Mouse (Mus musculus): ENCODE measurements around the gene Tbx20. TPM values are rescaled to one million over a fixed set of nuclear protein-coding genes. Genes with fewer than 3 reads are reported as not detected.

The Tbx20 gene
- polyA plus RNA-seq, 1 experiment from 2014 or later, result not detected

GRCm38 (mm10) chr9:24771713-24772112 lies 2.4 kb downstream of the Tbx20 start:
- TF ChIP-seq CTCF (IDR thresholded peaks at IDR 0.05; ENCODE audit: low read depth) (no peak), EP300 (optimal IDR thresholded peaks at IDR 0.05) (no peak)
- Histone ChIP-seq H3K4me2 (replicated peaks; ENCODE audit: low read depth) (no peak overlapping the region), H3K4me1 (replicated peaks; ENCODE audit: control insufficient read depth, insufficient read depth) (no peaks in the 10 kb centered on the region), H3K27me3 (ENCODE audit: control insufficient read depth, insufficient read depth, low read length) (peaks cover 36% of the 10 kb centered on the region), H3K9me3 (ENCODE audit: control insufficient read depth, low read length) (no peaks in the 10 kb centered on the region), H3K36me3 (ENCODE audit: control insufficient read depth, insufficient read depth, low read length) (no peaks in the 10 kb centered on the region), H3K9ac (ENCODE audit: low read length) (no peak overlapping the region), H3K4me3 (ENCODE audit: low read depth, low read length) (no peak overlapping the region), H3K27ac (replicated peaks) (no peak overlapping the region)
- no peak for ATAC-seq (ENCODE audit: low FRiP score, low TSS enrichment)
- 22% methylated on average over 4 of the region's 4 CpGs for WGBS
- DNase-seq (ENCODE audit: low spot score), result no peak

GRCm38 (mm10) chr9:24770941-24771405 lies 3.1 kb downstream of the Tbx20 start:
- DNase-seq (ENCODE audit: low spot score) (no peak), ATAC-seq (ENCODE audit: low FRiP score, low TSS enrichment) (no peak)
- Histone ChIP-seq H3K36me3 (ENCODE audit: control insufficient read depth, insufficient read depth, low read length) (no peaks in the 10 kb centered on the region), H3K27me3 (ENCODE audit: control insufficient read depth, insufficient read depth, low read length) (peaks cover 36% of the 10 kb centered on the region), H3K27ac (replicated peaks) (no peak overlapping the region), H3K4me1 (replicated peaks; ENCODE audit: control insufficient read depth, insufficient read depth) (no peaks in the 10 kb centered on the region), H3K4me3 (ENCODE audit: low read depth, low read length) (no peak overlapping the region), H3K9ac (ENCODE audit: low read length) (no peak overlapping the region), H3K9me3 (ENCODE audit: control insufficient read depth, low read length) (no peaks in the 10 kb centered on the region), H3K4me2 (replicated peaks; ENCODE audit: low read depth) (no peak overlapping the region)
- WGBS, result 4% methylated on average over 8 of the region's 8 CpGs
- TF ChIP-seq CTCF (IDR thresholded peaks at IDR 0.05; ENCODE audit: low read depth) (no peak), EP300 (optimal IDR thresholded peaks at IDR 0.05) (no peak)

- no peak overlapping the region for H3K9ac ChIP-seq (ENCODE audit: low read length)
- no peaks in the 10 kb centered on the region for H3K4me1 ChIP-seq (replicated peaks; ENCODE audit: control insufficient read depth, insufficient read depth)
- ATAC-seq (ENCODE audit: low FRiP score, low TSS enrichment) (0 out of 2 replicates have a peak, but pooled peaks have one; percentile 38), DNase-seq (ENCODE audit: low spot score) (no peak)
- H3K9me3 ChIP-seq (ENCODE audit: control insufficient read depth, low read length), result no peaks in the 10 kb centered on the region
- no peaks in the 10 kb centered on the region for H3K36me3 ChIP-seq (ENCODE audit: control insufficient read depth, insufficient read depth, low read length)
- H3K27ac ChIP-seq (replicated peaks), result no peak overlapping the region
- H3K27me3 ChIP-seq (ENCODE audit: control insufficient read depth, insufficient read depth, low read length), result peaks cover 36% of the 10 kb centered on the region
- 1% methylated on average over 41 of the region's 41 CpGs for WGBS
- peak overlapping the region; percentile 25 for H3K4me3 ChIP-seq (ENCODE audit: low read depth, low read length)
- TF ChIP-seq EP300 (optimal IDR thresholded peaks at IDR 0.05) (no peak), CTCF (IDR thresholded peaks at IDR 0.05; ENCODE audit: low read depth) (no peak)
- peak overlapping the region; percentile 47 for H3K4me2 ChIP-seq (replicated peaks; ENCODE audit: low read depth)
These were observed 3.8 kb downstream of the Tbx20 start for GRCm38 (mm10) chr9:24770149-24770940.

- DNase-seq (ENCODE audit: low spot score) (no peak), ATAC-seq (ENCODE audit: low FRiP score, low TSS enrichment) (no peak)
- Histone ChIP-seq H3K9ac (ENCODE audit: low read length) (no peak overlapping the region), H3K4me1 (replicated peaks; ENCODE audit: control insufficient read depth, insufficient read depth) (no peaks in the 10 kb centered on the region), H3K27ac (replicated peaks) (no peak overlapping the region), H3K27me3 (ENCODE audit: control insufficient read depth, insufficient read depth, low read length) (peaks cover 31% of the 10 kb centered on the region), H3K4me2 (replicated peaks; ENCODE audit: low read depth) (no peak overlapping the region), H3K36me3 (ENCODE audit: control insufficient read depth, insufficient read depth, low read length) (no peaks in the 10 kb centered on the region), H3K4me3 (ENCODE audit: low read depth, low read length) (no peak overlapping the region; the same call in 1 of the 2 replicates), H3K9me3 (ENCODE audit: control insufficient read depth, low read length) (no peaks in the 10 kb centered on the region)
- whole genome bisulfite sequencing, result 14% methylated on average over 9 of the region's 9 CpGs
- no peak for TF ChIP-seq CTCF (IDR thresholded peaks at IDR 0.05; ENCODE audit: low read depth)
- TF ChIP-seq EP300 (optimal IDR thresholded peaks at IDR 0.05), result no peak
These were observed 4.5 kb downstream of the Tbx20 start for GRCm38 (mm10) chr9:24769611-24770010.

GRCm38 (mm10) chr9:24767056-24767455 lies 7.0 kb downstream of the Tbx20 start:
- ATAC-seq (ENCODE audit: low FRiP score, low TSS enrichment) (no peak), DNase-seq (ENCODE audit: low spot score) (no peak)
- Histone ChIP-seq H3K9ac (ENCODE audit: low read length) (no peak overlapping the region), H3K36me3 (ENCODE audit: control insufficient read depth, insufficient read depth, low read length) (no peaks in the 10 kb centered on the region), H3K27ac (replicated peaks) (no peak overlapping the region), H3K4me1 (replicated peaks; ENCODE audit: control insufficient read depth, insufficient read depth) (no peaks in the 10 kb centered on the region), H3K4me2 (replicated peaks; ENCODE audit: low read depth) (no peak overlapping the region), H3K9me3 (ENCODE audit: control insufficient read depth, low read length) (no peaks in the 10 kb centered on the region), H3K4me3 (ENCODE audit: low read depth, low read length) (no peak overlapping the region), H3K27me3 (ENCODE audit: control insufficient read depth, insufficient read depth, low read length) (peaks cover 21% of the 10 kb centered on the region)
- TF ChIP-seq CTCF (IDR thresholded peaks at IDR 0.05; ENCODE audit: low read depth), result no peak
- no peak for TF ChIP-seq EP300 (optimal IDR thresholded peaks at IDR 0.05)
- WGBS, result 50% methylated on average over 3 of the region's 3 CpGs

GRCm38 (mm10) chr9:24765572-24765971 lies 8.5 kb downstream of the Tbx20 start:
- 57% methylated on average over 4 of the region's 4 CpGs for WGBS

More at GRCm38 (mm10) chr9:24765572-24765971, 8.5 kb downstream of the Tbx20 start:
- Histone ChIP-seq H3K9ac (ENCODE audit: low read length) (no peak overlapping the region), H3K4me1 (replicated peaks; ENCODE audit: control insufficient read depth, insufficient read depth) (no peaks in the 10 kb centered on the region), H3K4me2 (replicated peaks; ENCODE audit: low read depth) (no peak overlapping the region), H3K27ac (replicated peaks) (no peak overlapping the region), H3K36me3 (ENCODE audit: control insufficient read depth, insufficient read depth, low read length) (no peaks in the 10 kb centered on the region), H3K4me3 (ENCODE audit: low read depth, low read length) (no peak overlapping the region), H3K9me3 (ENCODE audit: control insufficient read depth, low read length) (no peaks in the 10 kb centered on the region), H3K27me3 (ENCODE audit: control insufficient read depth, insufficient read depth, low read length) (peaks cover 12% of the 10 kb centered on the region; the same call in 1 of the 2 replicates)
- DNase-seq (ENCODE audit: low spot score) (no peak), ATAC-seq (ENCODE audit: low FRiP score, low TSS enrichment) (no peak)
- TF ChIP-seq CTCF (IDR thresholded peaks at IDR 0.05; ENCODE audit: low read depth), result no peak
- TF ChIP-seq EP300 (optimal IDR thresholded peaks at IDR 0.05), result no peak

All from stomach, postnatal 0 days (tissue).